Mouse (Mus musculus) spleen, adult 2 months (tissue): ENCODE data around the gene Piga. TPM values are rescaled to one million over a fixed set of nuclear protein-coding genes. Genes with fewer than 3 reads are reported as not detected.

ENCODE experiments used
- DNase-seq, 2 experiments: peaks; one replicate each; pipeline versions ENCODE4 v3.0.0 to v3.0.0-alpha.2; 2012 to 2021; ENCODE audit warnings: low spot score in 2 of 2, low read depth in 1 of 2
- H3K27ac ChIP-seq: fragments of 200-500 bp; 2 replicates; pipeline ENCODE4 v1.5.1; 2012; ENCODE audit warnings: low read length, inconsistent platforms; ENCODE audit not compliant: insufficient read depth
- H3K27me3 ChIP-seq: fragments of 200-500 bp; 2 replicates; pipeline ENCODE4 v1.6.1; 2012; ENCODE audit warnings: mild to moderate bottlenecking, moderate library complexity, low read length, inconsistent platforms; ENCODE audit not compliant: control insufficient read depth, insufficient read depth
- H3K36me3 ChIP-seq: fragments of 200-500 bp; 2 replicates; pipeline ENCODE4 v1.6.1; 2012; ENCODE audit warnings: mild to moderate bottlenecking, low read length, inconsistent platforms; ENCODE audit not compliant: control insufficient read depth, insufficient read depth
- H3K4me1 ChIP-seq: fragments of 200-500 bp; 2 replicates; pipeline ENCODE4 v1.6.1; 2011; ENCODE audit warnings: inconsistent platforms; ENCODE audit not compliant: control insufficient read depth, insufficient read depth, insufficient read length
- H3K4me3 ChIP-seq: fragments of 200-500 bp; 2 replicates; pipeline ENCODE4 v1.5.1; 2011; ENCODE audit warnings: mild to moderate bottlenecking, inconsistent platforms; ENCODE audit not compliant: insufficient read depth, insufficient read length; ENCODE audit errors: extremely low read depth
- CTCF ChIP-seq: fragments of 200-500 bp; IDR thresholded peaks from 2 replicates; pipeline ENCODE4 v1.5.1; 2011; ENCODE audit warnings: mild to moderate bottlenecking, inconsistent platforms; ENCODE audit not compliant: insufficient read depth, insufficient read length, insufficient replicate concordance; ENCODE audit errors: extremely low read depth
- POLR2A ChIP-seq: fragments of 200-500 bp; IDR thresholded peaks from 2 replicates; pipeline ENCODE4 v1.6.1; 2011; ENCODE audit warnings: low read depth, low read length, inconsistent platforms
- WGBS: fragments of 180-500 bp; shearing (Covaris S2); methylation state at CpG from one replicate; pipeline ENCODE4 v1.1.7; 2018; 5-methylcytosine and 5-hydroxymethylcytosine counted together
- polyA plus RNA-seq: library from polyadenylated mRNA; depleted of rRNA; stranded (reverse); fragments of >200 nt; gene quantifications from 2 replicates; pipeline ENCODE4 v1.2.3, GENCODE M21; 2012

Piga gene
- polyA plus RNA-seq, 1 experiment, result 2.2 TPM

- Histone ChIP-seq H3K27ac (no peak overlapping the region), H3K4me1 (no peaks in the 10 kb centered on the region)
Measured at GRCm38 (mm10) chrX:164431133-164431532, 11.5 kb downstream of the Piga start.

GRCm38 (mm10) chrX:164431541-164431940, 12.0 kb downstream of the Piga start:
- no peaks in the 10 kb centered on the region for H3K4me1 ChIP-seq

More at GRCm38 (mm10) chrX:164431133-164431532, 11.5 kb downstream of the Piga start:
- H3K36me3 ChIP-seq, result no peaks in the 10 kb centered on the region; the same call in 1 of the 2 replicates
- no peak for TF ChIP-seq CTCF
- TF ChIP-seq POLR2A, result no peak
- H3K4me3 ChIP-seq, result no peak overlapping the region
- no peak for DNase-seq
- 87% methylated on average over 2 of the region's 2 CpGs for WGBS
- no peaks in the 10 kb centered on the region for H3K27me3 ChIP-seq

GRCm38 (mm10) chrX:164432682-164433081, 13.1 kb downstream of the Piga start:
- Histone ChIP-seq H3K4me1 (no peaks in the 10 kb centered on the region), H3K4me3 (no peak overlapping the region), H3K27ac (no peak overlapping the region), H3K27me3 (no peaks in the 10 kb centered on the region), H3K36me3 (no peaks in the 10 kb centered on the region; the same call in 1 of the 2 replicates)
- 92% methylated on average over 9 of the region's 9 CpGs for WGBS
- TF ChIP-seq POLR2A, result no peak
- no peak for TF ChIP-seq CTCF
- DNase-seq, result no peak

More at GRCm38 (mm10) chrX:164431541-164431940, 12.0 kb downstream of the Piga start:
- no peaks in the 10 kb centered on the region; the same call in 1 of the 2 replicates for H3K36me3 ChIP-seq
- no peak for DNase-seq
- no peaks in the 10 kb centered on the region for H3K27me3 ChIP-seq
- TF ChIP-seq CTCF (no peak), POLR2A (no peak)
- H3K4me3 ChIP-seq, result no peak overlapping the region
- WGBS, result 86% methylated on average over 6 of the region's 6 CpGs
- no peak overlapping the region for H3K27ac ChIP-seq

- WGBS, result 64% methylated on average over 8 of the region's 8 CpGs
- Histone ChIP-seq H3K36me3 (no peaks in the 10 kb centered on the region), H3K27ac (no peak within 1 kb of the TSS), H3K27me3 (no peaks in the 10 kb centered on the region), H3K4me3 (no peak within 1 kb of the TSS), H3K4me1 (no peaks in the 10 kb centered on the region)
- TF ChIP-seq POLR2A (no peak), CTCF (no peak)
- no peak for DNase-seq
Measured at GRCm38 (mm10) chrX:164436709-164437108, 17.1 kb downstream of the Piga start, which contains the start of gene Asb11. TSS of gene Asb11 (plus strand) at chrX:164436994.

- Histone ChIP-seq H3K4me3 (no peak overlapping the region), H3K36me3 (no peaks in the 10 kb centered on the region), H3K4me1 (no peaks in the 10 kb centered on the region), H3K27ac (no peak overlapping the region), H3K27me3 (no peaks in the 10 kb centered on the region)
- no peak for DNase-seq
- 88% methylated on average over 7 of the region's 7 CpGs for WGBS
- TF ChIP-seq CTCF (no peak), POLR2A (no peak)
Measured at GRCm38 (mm10) chrX:164439462-164439861, 19.9 kb downstream of the Piga start.

GRCm38 (mm10) chrX:164440140-164440539, 20.6 kb downstream of the Piga start:
- WGBS, result 77% methylated on average over 2 of the region's 2 CpGs
- Histone ChIP-seq H3K4me1 (no peaks in the 10 kb centered on the region), H3K27me3 (no peaks in the 10 kb centered on the region), H3K36me3 (no peaks in the 10 kb centered on the region), H3K4me3 (no peak overlapping the region), H3K27ac (no peak overlapping the region)
- TF ChIP-seq POLR2A, result no peak
- no peak for TF ChIP-seq CTCF
- DNase-seq, result no peak

GRCm38 (mm10) chrX:164440703-164441102, 21.1 kb downstream of the Piga start:
- no peaks in the 10 kb centered on the region for H3K4me1 ChIP-seq
- DNase-seq, result no peak
- H3K36me3 ChIP-seq, result no peaks in the 10 kb centered on the region
- no peak overlapping the region for H3K4me3 ChIP-seq
- WGBS, result 72% methylated on average over 3 of the region's 3 CpGs
- H3K27me3 ChIP-seq, result no peaks in the 10 kb centered on the region
- TF ChIP-seq POLR2A, result no peak
- no peak overlapping the region for H3K27ac ChIP-seq

GRCm38 (mm10) chrX:164441306-164441705, 21.7 kb downstream of the Piga start:
- Histone ChIP-seq H3K36me3 (no peaks in the 10 kb centered on the region), H3K4me1 (no peaks in the 10 kb centered on the region), H3K27ac (no peak overlapping the region), H3K27me3 (no peaks in the 10 kb centered on the region), H3K4me3 (no peak overlapping the region)
- WGBS, result 79% methylated on average over 3 of the region's 3 CpGs
- DNase-seq, result no peak
- TF ChIP-seq POLR2A (no peak), CTCF (no peak)
